Mouse (Mus musculus): ENCODE results near the gene Shc3. TPM values are rescaled to one million over a fixed set of nuclear protein-coding genes. Genes with fewer than 3 reads are reported as not detected.

The Shc3 gene
- polyA plus RNA-seq, 1 experiment from 2014 or later: 5.0 TPM

DNA sequence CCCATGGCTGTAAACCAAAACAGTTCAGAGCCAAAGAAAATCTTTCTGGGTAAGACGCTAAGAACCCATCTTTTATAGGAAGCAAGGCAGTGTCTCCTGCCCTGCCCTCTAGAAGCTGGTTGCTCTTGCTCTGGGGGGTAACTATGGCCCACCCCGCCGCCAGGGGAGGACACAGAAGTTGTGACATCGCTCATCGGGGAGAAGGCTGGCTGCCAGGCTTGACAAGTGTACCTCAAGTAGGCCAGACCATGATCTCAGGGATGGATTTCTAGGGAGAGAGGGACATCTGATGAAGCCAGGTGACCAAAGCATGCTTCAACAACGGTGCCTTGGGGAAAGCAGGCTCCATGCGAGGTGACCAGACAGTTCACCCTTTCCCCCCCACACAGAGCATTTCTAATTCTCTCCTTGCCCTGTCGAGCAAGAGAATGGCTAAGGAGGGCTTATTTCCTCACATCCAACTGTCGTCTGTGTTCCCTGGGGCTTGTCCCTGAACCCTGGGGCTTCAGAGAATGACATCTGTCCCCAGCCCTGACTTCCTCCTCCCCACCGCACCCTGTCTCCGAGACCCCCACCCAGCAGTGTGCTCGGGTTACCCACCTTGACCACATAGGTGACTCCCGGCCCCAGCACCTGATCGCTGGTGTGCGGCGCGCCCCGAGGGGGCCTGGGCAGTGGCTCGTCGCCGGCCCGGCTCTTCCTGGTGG lies 2.7 kb downstream of the Shc3 start:
- H3K27me3 ChIP-seq (ENCODE audit: control insufficient read depth, insufficient read depth, low read length): peaks cover 22% of the 10 kb centered on the region
- peaks cover 37% of the 10 kb centered on the region for H3K4me1 ChIP-seq (ENCODE audit: control insufficient read depth, insufficient read depth, low read length)
- peak overlapping the region; percentile 64 for H3K9ac ChIP-seq (replicated peaks; ENCODE audit: low read length)
- H3K9me3 ChIP-seq (ENCODE audit: control insufficient read depth, low read length): no peaks in the 10 kb centered on the region
- peak overlapping the region; percentile 99 for H3K4me2 ChIP-seq (ENCODE audit: low read length)
- DNase-seq: peak; percentile 18
- no peak overlapping the region for H3K27ac ChIP-seq (replicated peaks; ENCODE audit: low read depth, low read length)
- no peak for ATAC-seq (ENCODE audit: low FRiP score, low TSS enrichment)
- peak overlapping the region; percentile 58 for H3K4me3 ChIP-seq (replicated peaks; ENCODE audit: low read depth, low read length)
- WGBS: 4% methylated on average over 22 of the region's 22 CpGs
- H3K36me3 ChIP-seq (ENCODE audit: control insufficient read depth, insufficient read depth, low read length): no peaks in the 10 kb centered on the region

- DNase-seq (no peak), ATAC-seq (ENCODE audit: low FRiP score, low TSS enrichment) (no peak)
- Histone ChIP-seq H3K36me3 (ENCODE audit: control insufficient read depth, insufficient read depth, low read length) (no peaks in the 10 kb centered on the region), H3K4me2 (ENCODE audit: low read length) (peak overlapping the region; percentile 99), H3K27me3 (ENCODE audit: control insufficient read depth, insufficient read depth, low read length) (peaks cover 15% of the 10 kb centered on the region), H3K27ac (replicated peaks; ENCODE audit: low read depth, low read length) (no peak overlapping the region), H3K9ac (replicated peaks; ENCODE audit: low read length) (no peak overlapping the region), H3K9me3 (ENCODE audit: control insufficient read depth, low read length) (no peaks in the 10 kb centered on the region), H3K4me3 (replicated peaks; ENCODE audit: low read depth, low read length) (peak overlapping the region; percentile 58), H3K4me1 (ENCODE audit: control insufficient read depth, insufficient read depth, low read length) (peaks cover 30% of the 10 kb centered on the region)
- WGBS: 71% methylated on average over 6 of the region's 6 CpGs
Measured at GRCm38 (mm10) chr13:51564741-51565140, 4.5 kb downstream of the Shc3 start.

GRCm38 (mm10) chr13:51553343-51553742 lies 15.9 kb downstream of the Shc3 start:
- no peak overlapping the region for H3K4me3 ChIP-seq (replicated peaks; ENCODE audit: low read depth, low read length)
- 92% methylated on average over 11 of the region's 11 CpGs for WGBS
- no peak for ATAC-seq (ENCODE audit: low FRiP score, low TSS enrichment)
- H3K27me3 ChIP-seq (ENCODE audit: control insufficient read depth, insufficient read depth, low read length): no peaks in the 10 kb centered on the region
- H3K9me3 ChIP-seq (ENCODE audit: control insufficient read depth, low read length): no peaks in the 10 kb centered on the region
- H3K4me2 ChIP-seq (ENCODE audit: low read length): no peak overlapping the region
- DNase-seq: no peak
- H3K27ac ChIP-seq (replicated peaks; ENCODE audit: low read depth, low read length): no peak overlapping the region
- no peaks in the 10 kb centered on the region for H3K4me1 ChIP-seq (ENCODE audit: control insufficient read depth, insufficient read depth, low read length)
- no peak overlapping the region for H3K9ac ChIP-seq (replicated peaks; ENCODE audit: low read length)
- no peaks in the 10 kb centered on the region for H3K36me3 ChIP-seq (ENCODE audit: control insufficient read depth, insufficient read depth, low read length)

GRCm38 (mm10) chr13:51552233-51552632 lies 17.0 kb downstream of the Shc3 start:
- Histone ChIP-seq H3K36me3 (ENCODE audit: control insufficient read depth, insufficient read depth, low read length) (no peaks in the 10 kb centered on the region), H3K27ac (replicated peaks; ENCODE audit: low read depth, low read length) (no peak overlapping the region), H3K9ac (replicated peaks; ENCODE audit: low read length) (no peak overlapping the region), H3K4me2 (ENCODE audit: low read length) (no peak overlapping the region), H3K27me3 (ENCODE audit: control insufficient read depth, insufficient read depth, low read length) (no peaks in the 10 kb centered on the region), H3K9me3 (ENCODE audit: control insufficient read depth, low read length) (no peaks in the 10 kb centered on the region), H3K4me1 (ENCODE audit: control insufficient read depth, insufficient read depth, low read length) (no peaks in the 10 kb centered on the region), H3K4me3 (replicated peaks; ENCODE audit: low read depth, low read length) (no peak overlapping the region)
- ATAC-seq (ENCODE audit: low FRiP score, low TSS enrichment) (no peak), DNase-seq (no peak)
- WGBS: 40% methylated on average over 3 of the region's 3 CpGs

DNA sequence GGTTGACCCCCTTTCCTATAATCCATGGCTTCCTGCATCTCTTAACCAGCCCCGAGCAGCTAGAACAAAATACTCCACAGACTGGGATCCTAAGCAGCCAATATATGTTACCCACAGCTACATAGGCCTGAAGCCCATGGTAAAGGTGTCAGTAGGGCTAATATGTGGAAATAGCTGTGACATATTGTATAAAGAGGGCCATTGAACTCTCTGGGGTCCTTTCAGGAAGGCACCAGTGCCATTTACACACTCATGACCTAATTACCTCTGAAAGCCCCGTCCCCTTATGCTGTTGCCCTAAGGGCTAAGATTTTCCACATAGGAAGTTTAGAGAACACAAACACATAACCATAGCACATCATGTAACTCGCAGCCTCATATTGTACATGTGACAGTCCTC lies 17.4 kb downstream of the Shc3 start:
- Histone ChIP-seq H3K27me3 (ENCODE audit: control insufficient read depth, insufficient read depth, low read length) (no peaks in the 10 kb centered on the region), H3K27ac (replicated peaks; ENCODE audit: low read depth, low read length) (no peak overlapping the region), H3K9me3 (ENCODE audit: control insufficient read depth, low read length) (no peaks in the 10 kb centered on the region), H3K4me1 (ENCODE audit: control insufficient read depth, insufficient read depth, low read length) (no peaks in the 10 kb centered on the region), H3K4me2 (ENCODE audit: low read length) (no peak overlapping the region), H3K36me3 (ENCODE audit: control insufficient read depth, insufficient read depth, low read length) (no peaks in the 10 kb centered on the region), H3K4me3 (replicated peaks; ENCODE audit: low read depth, low read length) (no peak overlapping the region), H3K9ac (replicated peaks; ENCODE audit: low read length) (no peak overlapping the region)
- ATAC-seq (ENCODE audit: low FRiP score, low TSS enrichment) (no peak), DNase-seq (no peak)
- 68% methylated on average over 3 of the region's 3 CpGs for WGBS

DNA sequence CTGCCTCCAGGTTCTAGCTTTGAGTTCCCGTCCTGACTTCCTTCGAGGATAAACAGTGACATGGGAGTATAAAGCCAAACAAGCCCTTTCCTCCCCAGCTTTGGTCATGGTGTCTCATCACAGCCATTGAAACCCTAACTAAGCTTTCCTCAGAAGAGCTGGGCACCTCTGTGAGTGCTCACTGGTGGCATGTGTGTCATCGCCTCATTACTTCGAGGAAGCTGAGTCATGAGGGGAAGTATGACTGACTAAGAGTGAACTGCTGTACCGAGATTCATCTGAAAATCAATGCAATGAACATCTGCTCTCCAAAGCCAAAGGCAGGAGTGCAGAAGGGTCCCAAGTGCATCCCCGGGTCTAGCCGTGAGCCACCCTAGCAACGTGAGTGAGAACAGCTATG lies 29.4 kb downstream of the Shc3 start:
- Histone ChIP-seq H3K4me3 (replicated peaks; ENCODE audit: low read depth, low read length) (no peak overlapping the region), H3K9me3 (ENCODE audit: control insufficient read depth, low read length) (0 out of 2 replicates have a peak, but pooled peaks cover 4% of the 10 kb centered on the region), H3K4me1 (ENCODE audit: control insufficient read depth, insufficient read depth, low read length) (no peaks in the 10 kb centered on the region), H3K27me3 (ENCODE audit: control insufficient read depth, insufficient read depth, low read length) (no peaks in the 10 kb centered on the region), H3K36me3 (ENCODE audit: control insufficient read depth, insufficient read depth, low read length) (no peaks in the 10 kb centered on the region), H3K27ac (replicated peaks; ENCODE audit: low read depth, low read length) (no peak overlapping the region), H3K4me2 (ENCODE audit: low read length) (no peak overlapping the region), H3K9ac (replicated peaks; ENCODE audit: low read length) (no peak overlapping the region)
- WGBS: 91% methylated on average over 8 of the region's 8 CpGs
- DNase-seq (no peak), ATAC-seq (ENCODE audit: low FRiP score, low TSS enrichment) (no peak)

GRCm38 (mm10) chr13:51535326-51535725 lies 33.9 kb downstream of the Shc3 start:
- no peak overlapping the region for H3K9ac ChIP-seq (replicated peaks; ENCODE audit: low read length)
- no peak overlapping the region for H3K4me2 ChIP-seq (ENCODE audit: low read length)
- H3K9me3 ChIP-seq (ENCODE audit: control insufficient read depth, low read length): no peaks in the 10 kb centered on the region
- no peak overlapping the region for H3K4me3 ChIP-seq (replicated peaks; ENCODE audit: low read depth, low read length)
- no peak overlapping the region for H3K27ac ChIP-seq (replicated peaks; ENCODE audit: low read depth, low read length)
- DNase-seq (no peak), ATAC-seq (ENCODE audit: low FRiP score, low TSS enrichment) (no peak)
- WGBS: 88% methylated on average over 7 of the region's 7 CpGs
- no peaks in the 10 kb centered on the region for H3K36me3 ChIP-seq (ENCODE audit: control insufficient read depth, insufficient read depth, low read length)
- no peaks in the 10 kb centered on the region for H3K4me1 ChIP-seq (ENCODE audit: control insufficient read depth, insufficient read depth, low read length)
- no peaks in the 10 kb centered on the region for H3K27me3 ChIP-seq (ENCODE audit: control insufficient read depth, insufficient read depth, low read length)

DNA sequence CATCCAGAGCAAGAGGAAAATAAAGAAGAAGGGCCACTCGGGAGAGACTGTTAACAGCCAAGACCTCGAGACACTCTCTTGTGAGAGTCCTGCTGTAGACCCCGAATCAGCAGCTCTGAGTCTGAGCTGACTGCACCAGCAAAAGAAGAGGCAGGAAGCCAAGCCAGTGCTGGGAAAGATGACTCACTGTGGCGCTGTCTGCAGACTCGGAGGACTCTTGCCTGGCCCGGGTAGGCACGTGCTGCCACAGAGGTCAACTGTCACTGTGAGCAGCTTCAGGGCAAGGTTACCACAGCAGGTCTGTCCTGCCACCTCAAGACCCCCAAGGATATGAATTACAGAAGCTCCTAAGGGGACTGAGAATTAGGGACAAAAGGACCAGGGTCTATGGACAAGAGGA lies 42.7 kb downstream of the Shc3 start:
- DNase-seq (peak; percentile 7), ATAC-seq (ENCODE audit: low FRiP score, low TSS enrichment) (no peak)
- Histone ChIP-seq H3K9me3 (ENCODE audit: control insufficient read depth, low read length) (no peaks in the 10 kb centered on the region), H3K27ac (replicated peaks; ENCODE audit: low read depth, low read length) (no peak overlapping the region), H3K27me3 (ENCODE audit: control insufficient read depth, insufficient read depth, low read length) (no peaks in the 10 kb centered on the region), H3K36me3 (ENCODE audit: control insufficient read depth, insufficient read depth, low read length) (no peaks in the 10 kb centered on the region), H3K4me3 (replicated peaks; ENCODE audit: low read depth, low read length) (no peak overlapping the region), H3K4me2 (ENCODE audit: low read length) (no peak overlapping the region), H3K4me1 (ENCODE audit: control insufficient read depth, insufficient read depth, low read length) (no peaks in the 10 kb centered on the region), H3K9ac (replicated peaks; ENCODE audit: low read length) (no peak overlapping the region)
- WGBS: 71% methylated on average over 7 of the region's 7 CpGs

- Histone ChIP-seq H3K4me1 (ENCODE audit: control insufficient read depth, insufficient read depth, low read length) (no peaks in the 10 kb centered on the region), H3K4me2 (ENCODE audit: low read length) (no peak overlapping the region), H3K27me3 (ENCODE audit: control insufficient read depth, insufficient read depth, low read length) (no peaks in the 10 kb centered on the region), H3K9me3 (ENCODE audit: control insufficient read depth, low read length) (no peaks in the 10 kb centered on the region), H3K4me3 (replicated peaks; ENCODE audit: low read depth, low read length) (no peak overlapping the region), H3K36me3 (ENCODE audit: control insufficient read depth, insufficient read depth, low read length) (no peaks in the 10 kb centered on the region), H3K27ac (replicated peaks; ENCODE audit: low read depth, low read length) (no peak overlapping the region), H3K9ac (replicated peaks; ENCODE audit: low read length) (no peak overlapping the region)
- WGBS: 91% methylated on average over 4 of the region's 4 CpGs
- ATAC-seq (ENCODE audit: low FRiP score, low TSS enrichment) (no peak), DNase-seq (no peak)
Measured at GRCm38 (mm10) chr13:51524316-51524715, 44.9 kb downstream of the Shc3 start.

All from midbrain, embryonic 14.5 days (tissue).